Mouse (Mus musculus): ENCODE results near the gene Rab37. TPM values are rescaled to one million over a fixed set of nuclear protein-coding genes. Genes with fewer than 3 reads are reported as not detected.

Gene Rab37
- polyA plus RNA-seq, 1 experiment: 0.99 TPM

- no peak overlapping the region for H3K27ac ChIP-seq (ENCODE audit: insufficient read depth, low read length)
- no peak overlapping the region for H3K4me3 ChIP-seq (ENCODE audit: low read depth, low read length)
- no peaks in the 10 kb centered on the region for H3K36me3 ChIP-seq (ENCODE audit: control insufficient read depth, insufficient read depth, low read length, poor library complexity, severe bottlenecking)
- peaks cover 5% of the 10 kb centered on the region for H3K4me1 ChIP-seq (ENCODE audit: control insufficient read depth, insufficient read depth, low read length)
- TF ChIP-seq EP300 (IDR thresholded peaks at IDR 0.05; ENCODE audit: insufficient read depth, low read depth, low read length) (no peak), POLR2A (IDR thresholded peaks at IDR 0.05; ENCODE audit: insufficient read depth, low read length) (no peak), CTCF (IDR thresholded peaks at IDR 0.05; ENCODE audit: low read depth, low read length) (no peak)
- no peaks in the 10 kb centered on the region for H3K27me3 ChIP-seq (ENCODE audit: control insufficient read depth, insufficient read depth, low read length, poor library complexity, severe bottlenecking)
- no peaks in the 10 kb centered on the region for H3K9me3 ChIP-seq (replicated peaks; ENCODE audit: control insufficient read depth, insufficient read depth, low read length, poor library complexity, severe bottlenecking)
- H3K9ac ChIP-seq (ENCODE audit: low read depth, poor library complexity, severe bottlenecking): no peak overlapping the region
These were observed 18.2 kb upstream of the Rab37 start for GRCm38 (mm10) chr11:115073002-115073401.

DNA sequence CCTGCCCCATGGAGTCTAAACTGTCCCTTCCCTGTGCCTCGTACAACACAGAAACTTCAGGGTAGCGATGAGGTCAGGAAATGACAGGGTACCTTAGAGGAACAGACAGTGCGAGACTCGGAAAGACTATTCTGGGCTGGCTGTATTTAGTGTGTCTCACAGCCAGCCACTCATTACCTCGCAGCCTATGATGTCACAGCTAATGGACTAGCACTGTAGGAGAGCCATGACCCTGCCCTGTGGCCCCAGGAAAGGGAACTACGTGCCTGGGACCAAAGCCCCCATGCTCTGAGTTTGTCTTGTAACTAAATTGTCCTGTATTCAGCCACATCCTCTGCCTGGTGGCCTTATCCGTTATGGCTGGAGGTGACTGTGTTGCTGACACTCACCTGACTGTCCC lies 15.8 kb upstream of the Rab37 start:
- TF ChIP-seq CTCF (IDR thresholded peaks at IDR 0.05; ENCODE audit: low read depth, low read length) (no peak), POLR2A (IDR thresholded peaks at IDR 0.05; ENCODE audit: insufficient read depth, low read length) (no peak), EP300 (IDR thresholded peaks at IDR 0.05; ENCODE audit: insufficient read depth, low read depth, low read length) (no peak)
- Histone ChIP-seq H3K36me3 (ENCODE audit: control insufficient read depth, insufficient read depth, low read length, poor library complexity, severe bottlenecking) (no peaks in the 10 kb centered on the region), H3K9me3 (replicated peaks; ENCODE audit: control insufficient read depth, insufficient read depth, low read length, poor library complexity, severe bottlenecking) (no peaks in the 10 kb centered on the region), H3K4me3 (ENCODE audit: low read depth, low read length) (no peak overlapping the region), H3K4me1 (ENCODE audit: control insufficient read depth, insufficient read depth, low read length) (peaks cover 5% of the 10 kb centered on the region), H3K9ac (ENCODE audit: low read depth, poor library complexity, severe bottlenecking) (no peak overlapping the region), H3K27me3 (ENCODE audit: control insufficient read depth, insufficient read depth, low read length, poor library complexity, severe bottlenecking) (no peaks in the 10 kb centered on the region), H3K27ac (ENCODE audit: insufficient read depth, low read length) (no peak overlapping the region)

DNA sequence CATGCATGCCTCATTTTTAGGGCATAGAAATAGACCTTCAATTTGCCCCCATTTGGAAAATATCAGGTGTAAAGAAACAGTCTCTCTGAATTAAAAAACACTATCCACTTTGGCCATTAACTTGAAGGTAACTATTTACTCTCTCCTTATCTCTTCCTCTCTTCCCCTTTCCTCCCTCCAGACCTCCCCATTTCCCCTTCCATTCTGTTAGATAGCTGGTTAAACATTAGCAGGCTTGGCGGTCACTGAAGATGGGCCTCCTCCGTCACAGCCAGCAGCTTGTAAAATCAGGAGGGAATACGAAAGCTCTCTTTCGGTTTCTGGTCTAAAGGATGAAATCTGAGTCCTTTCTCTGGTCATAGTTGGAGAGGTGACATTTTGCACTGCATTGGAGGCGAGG lies 15.4 kb upstream of the Rab37 start:
- H3K27ac ChIP-seq (ENCODE audit: insufficient read depth, low read length): no peak overlapping the region
- no peaks in the 10 kb centered on the region for H3K27me3 ChIP-seq (ENCODE audit: control insufficient read depth, insufficient read depth, low read length, poor library complexity, severe bottlenecking)
- no peak overlapping the region for H3K4me3 ChIP-seq (ENCODE audit: low read depth, low read length)
- no peaks in the 10 kb centered on the region for H3K36me3 ChIP-seq (ENCODE audit: control insufficient read depth, insufficient read depth, low read length, poor library complexity, severe bottlenecking)
- H3K9ac ChIP-seq (ENCODE audit: low read depth, poor library complexity, severe bottlenecking): no peak overlapping the region
- H3K4me1 ChIP-seq (ENCODE audit: control insufficient read depth, insufficient read depth, low read length): peaks cover 5% of the 10 kb centered on the region
- TF ChIP-seq POLR2A (IDR thresholded peaks at IDR 0.05; ENCODE audit: insufficient read depth, low read length): no peak
- no peak for TF ChIP-seq CTCF (IDR thresholded peaks at IDR 0.05; ENCODE audit: low read depth, low read length)
- TF ChIP-seq EP300 (IDR thresholded peaks at IDR 0.05; ENCODE audit: insufficient read depth, low read depth, low read length): no peak
- no peaks in the 10 kb centered on the region for H3K9me3 ChIP-seq (replicated peaks; ENCODE audit: control insufficient read depth, insufficient read depth, low read length, poor library complexity, severe bottlenecking)

DNA sequence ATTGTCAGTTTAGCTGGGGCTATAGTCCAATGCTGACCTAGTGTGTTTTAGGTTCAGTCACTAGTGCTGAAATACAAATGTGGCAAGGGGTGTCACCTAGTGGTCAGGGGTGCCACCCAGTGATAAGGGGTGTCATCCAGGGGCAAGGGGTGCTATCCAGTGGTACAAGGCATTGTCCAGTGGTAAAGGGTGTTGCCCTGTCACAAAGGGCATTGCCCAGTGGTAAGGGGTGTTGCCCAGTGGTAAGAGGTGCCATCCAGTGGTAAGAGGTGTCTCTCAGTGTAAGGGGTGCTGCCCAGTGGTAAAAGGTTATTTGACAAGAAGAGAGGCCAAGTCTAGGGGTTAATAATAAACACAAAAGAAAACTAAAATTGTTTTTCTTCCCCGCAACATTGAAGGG lies 13.8 kb upstream of the Rab37 start:
- Histone ChIP-seq H3K9me3 (replicated peaks; ENCODE audit: control insufficient read depth, insufficient read depth, low read length, poor library complexity, severe bottlenecking) (no peaks in the 10 kb centered on the region), H3K4me3 (ENCODE audit: low read depth, low read length) (no peak overlapping the region)
- TF ChIP-seq EP300 (IDR thresholded peaks at IDR 0.05; ENCODE audit: insufficient read depth, low read depth, low read length) (no peak), POLR2A (IDR thresholded peaks at IDR 0.05; ENCODE audit: insufficient read depth, low read length) (no peak), CTCF (IDR thresholded peaks at IDR 0.05; ENCODE audit: low read depth, low read length) (no peak)

GRCm38 (mm10) chr11:115078680-115079079 lies 12.6 kb upstream of the Rab37 start:
- Histone ChIP-seq H3K27me3 (ENCODE audit: control insufficient read depth, insufficient read depth, low read length, poor library complexity, severe bottlenecking) (no peaks in the 10 kb centered on the region), H3K36me3 (ENCODE audit: control insufficient read depth, insufficient read depth, low read length, poor library complexity, severe bottlenecking) (no peaks in the 10 kb centered on the region), H3K9me3 (replicated peaks; ENCODE audit: control insufficient read depth, insufficient read depth, low read length, poor library complexity, severe bottlenecking) (no peaks in the 10 kb centered on the region), H3K4me1 (ENCODE audit: control insufficient read depth, insufficient read depth, low read length) (no peaks in the 10 kb centered on the region), H3K4me3 (ENCODE audit: low read depth, low read length) (no peak overlapping the region), H3K27ac (ENCODE audit: insufficient read depth, low read length) (no peak overlapping the region), H3K9ac (ENCODE audit: low read depth, poor library complexity, severe bottlenecking) (no peak overlapping the region)
- TF ChIP-seq POLR2A (IDR thresholded peaks at IDR 0.05; ENCODE audit: insufficient read depth, low read length): no peak
- TF ChIP-seq CTCF (IDR thresholded peaks at IDR 0.05; ENCODE audit: low read depth, low read length): no peak
- TF ChIP-seq EP300 (IDR thresholded peaks at IDR 0.05; ENCODE audit: insufficient read depth, low read depth, low read length): no peak

More for the DNA sequence above, 13.8 kb upstream of the Rab37 start:
- Histone ChIP-seq H3K27ac (ENCODE audit: insufficient read depth, low read length) (no peak overlapping the region), H3K4me1 (ENCODE audit: control insufficient read depth, insufficient read depth, low read length) (peaks cover 2% of the 10 kb centered on the region), H3K36me3 (ENCODE audit: control insufficient read depth, insufficient read depth, low read length, poor library complexity, severe bottlenecking) (no peaks in the 10 kb centered on the region), H3K9ac (ENCODE audit: low read depth, poor library complexity, severe bottlenecking) (no peak overlapping the region), H3K27me3 (ENCODE audit: control insufficient read depth, insufficient read depth, low read length, poor library complexity, severe bottlenecking) (no peaks in the 10 kb centered on the region)

DNA sequence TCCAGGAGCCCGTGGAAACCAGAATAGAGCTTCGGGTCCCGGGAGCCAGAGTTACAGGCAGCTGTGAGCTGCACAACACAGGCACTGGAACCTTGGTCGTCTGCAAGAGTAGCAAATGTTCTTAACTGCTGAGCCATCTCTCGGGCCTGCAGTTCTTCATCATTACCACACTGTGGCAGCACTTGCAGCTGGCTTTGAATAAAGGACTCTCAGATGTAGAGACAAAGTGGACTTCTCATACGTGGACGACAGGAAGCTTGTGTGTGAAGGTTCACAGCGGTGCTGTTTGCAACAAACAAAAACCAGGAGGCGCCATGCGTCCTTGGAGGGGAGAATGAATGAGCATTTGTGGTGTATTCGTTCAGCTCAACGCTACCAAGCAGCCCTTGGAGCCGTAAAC lies 10.3 kb upstream of the Rab37 start:
- Histone ChIP-seq H3K4me3 (ENCODE audit: low read depth, low read length) (no peak overlapping the region), H3K4me1 (ENCODE audit: control insufficient read depth, insufficient read depth, low read length) (no peaks in the 10 kb centered on the region)
- TF ChIP-seq EP300 (IDR thresholded peaks at IDR 0.05; ENCODE audit: insufficient read depth, low read depth, low read length) (no peak), CTCF (IDR thresholded peaks at IDR 0.05; ENCODE audit: low read depth, low read length) (peak; percentile 63)

More for the DNA sequence above, 10.3 kb upstream of the Rab37 start:
- H3K27me3 ChIP-seq (ENCODE audit: control insufficient read depth, insufficient read depth, low read length, poor library complexity, severe bottlenecking): no peaks in the 10 kb centered on the region
- no peak overlapping the region for H3K9ac ChIP-seq (ENCODE audit: low read depth, poor library complexity, severe bottlenecking)
- H3K9me3 ChIP-seq (replicated peaks; ENCODE audit: control insufficient read depth, insufficient read depth, low read length, poor library complexity, severe bottlenecking): no peaks in the 10 kb centered on the region
- H3K27ac ChIP-seq (ENCODE audit: insufficient read depth, low read length): no peak overlapping the region
- no peaks in the 10 kb centered on the region for H3K36me3 ChIP-seq (ENCODE audit: control insufficient read depth, insufficient read depth, low read length, poor library complexity, severe bottlenecking)
